Mouse (Mus musculus) kidney, adult 18-20 months (tissue): ENCODE results near the gene Kif18a.
A peak's percentile ranks its signal among the peaks of the same experiment; 100 is the strongest.

ENCODE experiments used
- DNase-seq: peaks from one replicate; pipeline ENCODE4 v3.0.0; 2021

Kif18a gene

DNA sequence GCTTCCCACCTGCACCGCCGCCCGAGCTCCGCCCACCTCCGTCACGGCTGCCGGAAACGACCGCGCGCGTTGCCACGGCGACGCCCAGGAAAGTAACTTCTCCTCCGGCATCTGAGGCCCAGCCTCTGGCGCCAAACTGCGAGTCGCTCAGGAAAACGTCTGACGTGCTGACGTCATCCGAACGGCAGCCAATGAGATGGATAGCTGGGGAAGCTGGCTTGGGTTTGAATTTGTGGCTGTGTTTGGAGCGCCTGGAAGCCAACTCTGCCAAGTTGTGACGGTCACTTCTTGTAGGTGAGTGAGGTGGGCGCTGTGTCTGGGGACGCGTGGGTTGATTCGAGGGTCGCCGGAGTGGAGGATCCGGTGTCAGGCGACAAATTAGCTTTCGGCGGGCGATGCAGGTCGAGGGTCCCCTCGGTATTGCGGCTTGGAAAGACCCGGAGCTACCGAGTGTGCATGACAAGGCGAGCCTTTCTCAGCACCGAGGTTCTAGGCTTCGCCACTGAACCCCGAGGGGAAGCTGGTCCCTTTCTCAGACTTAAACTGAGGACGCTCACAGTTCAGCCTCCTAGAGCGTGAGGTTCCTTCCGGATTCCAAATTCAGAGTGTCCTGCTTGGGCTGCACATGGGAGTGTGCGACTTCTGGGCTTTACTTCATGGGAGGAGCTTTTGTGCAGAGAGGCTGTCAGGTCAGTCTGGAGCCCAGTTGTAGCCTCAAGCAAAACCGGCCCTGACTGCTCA lies at the start of gene Kif18a, which contains the start of gene Mettl15:
Gene Kif18a, plus strand, starts transcription at position 139 of the 741 bp plus-strand sequence.
Gene Mettl15, minus strand, starts transcription at position 149 of the 741 bp plus-strand sequence.
- DNase-seq, result peak; percentile 94

DNA sequence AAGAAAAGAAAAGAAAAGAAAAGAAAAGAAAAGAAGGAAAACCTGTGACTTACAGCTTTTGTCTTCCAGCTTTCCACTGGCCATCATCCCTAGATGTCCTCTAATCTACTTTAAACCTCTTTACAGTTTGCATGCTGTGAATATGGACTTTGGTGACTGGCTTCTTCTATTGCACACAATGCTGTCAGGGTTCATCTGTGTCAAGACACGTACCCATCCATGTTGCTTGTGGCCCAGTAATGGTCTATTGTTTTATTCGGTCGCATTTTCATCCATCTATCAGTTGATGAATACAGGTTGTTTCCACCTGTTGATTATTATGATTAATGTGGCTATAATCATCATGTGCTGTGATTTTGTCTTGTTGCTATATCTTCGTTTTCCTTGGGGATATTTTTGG lies 46.7 kb upstream of the Kif18a start:
- no peak for DNase-seq

DNA sequence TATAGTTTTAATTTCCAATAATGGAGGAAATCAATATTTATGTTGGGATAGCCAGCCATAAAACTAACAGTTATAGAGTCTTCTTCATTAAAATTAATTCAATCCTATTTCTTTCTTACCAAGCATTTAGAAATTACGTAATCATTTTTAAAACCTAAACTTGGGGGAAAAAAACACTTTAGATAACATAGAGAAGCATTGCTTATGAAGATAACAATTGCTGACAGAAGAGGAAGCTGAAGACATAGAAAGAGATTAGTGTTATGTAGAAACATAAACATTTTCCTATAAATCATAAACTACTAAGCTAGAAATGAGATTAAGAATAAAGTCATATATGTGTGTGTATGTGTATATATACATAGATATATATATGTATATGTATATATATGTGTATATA lies 44.8 kb upstream of the Kif18a start:
- no peak for DNase-seq

- no peak for DNase-seq
These were observed 38.6 kb upstream of the Kif18a start for GRCm38 (mm10) chr2:109241947-109242346.

GRCm38 (mm10) chr2:109262779-109263178 lies 17.8 kb upstream of the Kif18a start:
- no peak for DNase-seq

- no peak for DNase-seq
These were observed 7.4 kb upstream of the Kif18a start for GRCm38 (mm10) chr2:109273098-109273497.

DNA sequence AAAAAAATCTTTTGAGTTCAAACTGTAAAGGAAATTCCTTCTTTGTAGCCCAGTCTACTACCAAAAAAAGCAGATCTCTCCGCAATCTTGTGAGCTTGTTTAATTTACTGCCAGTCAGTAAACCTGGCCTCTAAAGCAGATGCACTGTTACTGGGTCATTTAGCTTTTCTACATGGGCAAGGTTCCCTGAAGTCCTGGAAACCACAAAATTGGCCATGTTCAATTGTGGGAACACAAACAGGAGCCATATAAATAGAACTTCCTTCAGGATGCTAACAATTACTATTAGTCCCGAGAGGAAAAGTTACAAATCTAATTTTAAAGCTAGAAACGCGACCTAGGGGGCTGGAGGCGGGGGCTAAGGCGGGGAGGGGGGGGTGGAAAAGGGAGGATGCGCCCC lies 2.9 kb upstream of the Kif18a start:
- DNase-seq, result no peak

- DNase-seq, result peak; percentile 65
These were observed 2.5 kb upstream of the Kif18a start for GRCm38 (mm10) chr2:109278036-109278435.

DNA sequence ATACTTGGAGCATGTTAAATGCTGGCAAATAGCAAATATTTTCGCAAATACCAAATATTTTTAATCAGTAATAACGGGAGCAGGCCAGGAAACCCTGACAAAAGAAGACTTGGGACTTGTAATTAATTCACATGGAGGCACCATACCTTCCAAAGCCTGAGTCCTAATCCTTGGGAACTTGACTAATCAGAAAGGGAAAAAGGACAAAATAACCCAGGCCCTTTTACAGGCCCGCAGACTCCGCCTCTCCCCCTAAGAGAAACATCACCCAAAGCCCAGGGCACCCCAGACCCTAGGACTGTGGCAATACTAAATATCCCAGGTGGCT lies 302 bp upstream of the Kif18a start:
- no peak for DNase-seq

GRCm38 (mm10) chr2:109281341-109281690 lies 778 bp downstream of the Kif18a start:
- no peak for DNase-seq

GRCm38 (mm10) chr2:109284121-109284520 lies 3.6 kb downstream of the Kif18a start:
- DNase-seq, result no peak

- no peak for DNase-seq
These were observed 8.8 kb downstream of the Kif18a start for GRCm38 (mm10) chr2:109289327-109289726.

DNA sequence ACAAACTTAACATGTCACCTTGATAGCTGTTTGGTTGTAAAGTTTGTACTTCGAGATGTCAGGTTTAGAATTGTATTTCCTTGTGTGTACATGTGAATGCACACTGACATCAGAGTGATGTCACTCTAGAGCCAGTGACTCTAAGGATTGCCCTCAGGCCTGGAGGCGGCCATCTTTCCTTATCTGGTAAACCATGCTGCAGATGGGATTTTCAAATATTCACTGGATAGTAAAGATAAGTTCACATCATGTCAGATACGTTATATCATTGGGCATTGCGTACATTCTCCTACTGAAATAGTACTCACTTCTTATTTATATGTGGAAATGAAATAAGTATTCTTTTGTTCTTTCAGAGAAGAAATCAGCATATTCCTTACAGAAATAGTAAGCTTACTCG lies 15.7 kb downstream of the Kif18a start:
- no peak for DNase-seq

DNA sequence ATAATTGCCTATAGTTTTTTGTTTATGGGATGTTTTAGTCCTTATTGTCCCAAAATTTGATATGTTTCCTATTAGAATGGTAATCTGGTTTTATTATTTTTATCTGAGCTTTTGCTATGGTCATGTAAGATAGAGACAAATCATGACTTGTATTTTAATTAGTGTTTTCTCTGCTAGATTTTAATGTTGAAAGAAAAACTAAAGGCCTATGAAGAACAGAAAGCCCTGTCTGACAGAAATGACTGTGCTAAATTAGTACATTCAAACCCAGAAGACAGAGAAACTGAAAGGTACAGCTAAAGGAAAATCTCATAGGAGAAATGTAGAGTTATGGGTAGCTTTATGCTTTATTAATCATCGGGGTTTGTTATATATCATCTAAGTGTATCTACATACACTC lies 17.6 kb downstream of the Kif18a start:
- DNase-seq, result no peak

DNA sequence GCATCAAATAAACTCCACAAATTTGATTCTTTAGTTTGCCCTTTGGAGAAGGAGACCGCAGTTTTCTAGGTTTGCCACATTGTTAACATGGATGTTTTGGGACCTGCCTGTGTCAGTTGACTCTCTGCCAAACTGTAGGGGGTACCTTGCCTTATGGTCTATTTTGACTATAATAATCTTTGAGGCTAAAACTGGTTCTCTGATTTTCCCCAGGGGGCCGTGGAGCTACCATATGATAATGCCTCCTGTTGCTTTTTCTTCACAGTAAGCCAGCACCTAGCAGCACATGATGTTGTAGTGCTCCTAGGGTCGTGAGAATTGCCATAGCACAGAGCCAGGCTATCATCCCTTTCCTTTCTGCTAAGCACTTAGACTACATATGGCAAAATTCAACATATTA lies 21.7 kb downstream of the Kif18a start:
- no peak for DNase-seq

GRCm38 (mm10) chr2:109303638-109304037 lies 23.1 kb downstream of the Kif18a start:
- no peak for DNase-seq

DNA sequence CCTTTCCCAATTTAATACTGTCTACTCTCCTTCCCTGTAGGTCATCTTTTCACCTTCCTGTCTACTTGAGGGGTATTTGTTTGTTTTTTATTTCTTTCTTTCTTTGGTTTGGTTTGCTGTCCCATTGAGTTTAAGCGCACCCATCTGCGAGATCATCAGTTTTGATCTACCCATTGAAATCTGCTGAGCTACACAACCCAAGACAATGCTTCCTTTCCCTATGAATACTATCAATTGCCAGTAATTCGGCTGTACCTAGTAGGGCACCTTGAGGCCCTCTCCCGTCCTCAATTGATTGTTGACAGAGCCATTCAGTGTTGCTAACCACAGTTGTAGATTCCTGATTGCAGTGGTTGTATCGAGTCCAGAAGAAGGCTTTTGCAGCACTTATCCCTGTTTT lies 30.8 kb downstream of the Kif18a start:
- DNase-seq, result no peak

DNA sequence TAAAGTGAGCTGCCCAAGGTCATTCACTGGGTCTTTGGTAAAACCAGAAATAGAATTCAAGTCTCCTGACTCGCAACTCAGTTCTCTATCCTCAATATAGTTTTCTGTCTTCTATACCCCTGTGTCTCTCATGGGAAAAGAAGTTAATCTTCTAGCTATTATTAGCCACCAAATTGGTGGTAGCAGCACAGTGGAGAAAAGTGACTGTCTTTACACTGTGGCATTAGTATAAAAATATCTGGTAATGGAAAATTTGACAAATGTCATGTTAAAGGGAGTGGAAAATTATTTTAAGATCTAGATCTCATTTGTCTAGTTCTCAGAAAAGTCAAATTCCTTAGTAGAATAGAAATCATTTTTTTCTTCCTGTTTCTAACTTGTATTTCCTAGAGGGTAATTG lies 51.3 kb downstream of the Kif18a start:
- DNase-seq, result no peak

- DNase-seq, result no peak
These were observed 53.7 kb downstream of the Kif18a start for GRCm38 (mm10) chr2:109334237-109334636.

GRCm38 (mm10) chr2:109335765-109336164 lies 55.2 kb downstream of the Kif18a start:
- DNase-seq, result no peak

DNA sequence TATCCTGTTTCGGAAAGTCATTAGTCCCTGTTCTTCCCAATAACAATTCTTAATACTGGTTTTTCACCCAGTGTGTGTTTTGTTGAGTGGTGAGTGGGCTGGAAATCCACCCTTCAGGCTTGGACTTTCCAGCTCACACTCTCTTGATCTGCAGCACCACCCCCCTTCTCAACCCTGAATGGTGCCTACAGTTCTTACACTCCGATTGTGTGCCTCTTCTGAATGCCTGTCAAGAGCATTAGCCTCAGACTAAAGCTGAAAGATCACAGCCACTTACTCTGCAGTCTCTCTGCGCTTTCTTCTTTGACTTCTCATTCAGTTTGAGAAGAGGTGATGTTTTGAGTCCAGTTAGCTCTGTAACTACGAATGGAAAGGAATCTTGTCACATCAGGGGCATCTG lies 64.8 kb downstream of the Kif18a start:
- DNase-seq, result no peak

- no peak for DNase-seq
These were observed 68.2 kb downstream of the Kif18a start for GRCm38 (mm10) chr2:109348742-109349141.

- no peak for DNase-seq
These were observed 78.1 kb downstream of the Kif18a start for GRCm38 (mm10) chr2:109358456-109359141.

- DNase-seq, result no peak
These were observed 85.4 kb downstream of the Kif18a start for GRCm38 (mm10) chr2:109365962-109366361.

GRCm38 (mm10) chr2:109374881-109375280 lies 94.3 kb downstream of the Kif18a start:
- no peak for DNase-seq
